Mouse (Mus musculus): ENCODE results near the gene Rbms3.

DNA sequence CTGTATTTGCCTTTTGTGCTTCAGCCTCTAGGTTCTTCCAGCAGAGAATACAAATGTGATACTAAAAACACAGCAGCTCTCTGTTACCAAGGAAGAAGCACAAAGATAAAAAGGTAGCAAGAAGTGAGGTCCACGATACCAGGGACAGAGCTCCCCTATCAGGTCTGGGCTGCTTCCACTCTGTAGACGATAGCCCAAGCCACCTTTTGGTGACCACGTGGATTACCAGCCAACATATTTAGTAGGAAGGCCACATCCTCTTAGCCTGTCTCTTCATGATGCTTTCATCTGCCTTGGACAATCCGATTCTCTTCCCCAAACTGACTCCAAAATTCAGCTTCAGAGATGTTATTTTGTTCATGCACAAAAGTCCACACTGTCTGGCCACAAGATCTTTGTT lies 601.1 kb downstream of the Rbms3 start:
- TF ChIP-seq POLR2A (IDR thresholded peaks at IDR 0.05; ENCODE audit: extremely low read depth, insufficient read depth, low read length) (no peak), CTCF (IDR thresholded peaks at IDR 0.05; ENCODE audit: extremely low read depth, insufficient read depth, low read length) (no peak)

Measured in cortical plate, adult 2 months (tissue).